Mouse (Mus musculus) kidney, postnatal 0 days (tissue): ENCODE measurements around the gene Aym1. TPM values are rescaled to one million over a fixed set of nuclear protein-coding genes. Genes with fewer than 3 reads are reported as not detected.

Source experiments
- ATAC-seq: fragments of 200-750 bp; cut with Nextera tagmentation; replicated peaks from 2 replicates; pipeline ENCODE4 v1.8.0; 2017; ENCODE audit warnings: low read depth, moderate number of reproducible peaks, moderate TSS enrichment, moderate library complexity; ENCODE audit not compliant: low FRiP score
- DNase-seq: peaks from one replicate; pipeline ENCODE4 v3.0.0-alpha.2; 2016; ENCODE audit warnings: low spot score
- H3K27ac ChIP-seq: fragments of 300-500 bp; sonication (generic); 2 replicates; pipeline ENCODE4 v1.5.1; 2014; ENCODE audit warnings: mild to moderate bottlenecking
- H3K27me3 ChIP-seq: fragments of 300-500 bp; sonication (generic); 2 replicates; pipeline ENCODE4 v1.6.1; 2014; ENCODE audit warnings: low read length, mixed read lengths; ENCODE audit not compliant: insufficient read depth
- H3K36me3 ChIP-seq: fragments of 300-500 bp; sonication (generic); 2 replicates; pipeline ENCODE4 v1.6.1; 2014; ENCODE audit warnings: low read length, mixed read lengths; ENCODE audit not compliant: insufficient read depth
- H3K4me1 ChIP-seq: fragments of 300-500 bp; sonication (generic); replicated peaks from 2 replicates; pipeline ENCODE4 v1.6.1; 2014; ENCODE audit warnings: antibody characterized with exemption, low read length, mixed read lengths; ENCODE audit not compliant: insufficient read depth
- H3K4me2 ChIP-seq: fragments of 300-500 bp; sonication (generic); 2 replicates; pipeline ENCODE4 v1.6.1; 2014; ENCODE audit warnings: mild to moderate bottlenecking, low read length, moderate library complexity, mixed read lengths
- H3K4me3 ChIP-seq: fragments of 300-500 bp; sonication (generic); replicated peaks from 2 replicates; pipeline ENCODE4 v1.5.1; 2014; ENCODE audit warnings: low read depth, low read length
- H3K9ac ChIP-seq: fragments of 300-500 bp; sonication (generic); 2 replicates; pipeline ENCODE4 v1.6.1; 2014; ENCODE audit warnings: low read depth, low read length
- H3K9me3 ChIP-seq: fragments of 300-500 bp; sonication (generic); replicated peaks from 2 replicates; pipeline ENCODE4 v1.6.1; 2016; ENCODE audit warnings: low read length, inconsistent platforms, mixed read lengths
- CTCF ChIP-seq: IDR thresholded peaks from 2 replicates; pipeline ENCODE4 v1.5.1; 2016; ENCODE audit warnings: antibody characterized with exemption, low read depth, mild to moderate bottlenecking, moderate library complexity
- WGBS: fragments of 180-500 bp; shearing (Covaris S2); extraction: QIAGEN DNeasy Blood & Tissue Kit; methylation state at CpG from one replicate; pipeline ENCODE4 v1.1.7; 2014; 5-methylcytosine and 5-hydroxymethylcytosine counted together
- microRNA-seq: library from miRNA; unstranded; fragments of <30 nt; microRNA quantifications from one replicate; pipeline ENCODE4, GENCODE M21; 2016
- polyA plus RNA-seq: library from polyadenylated mRNA; unstranded; fragments of >200 nt; fragmentation: Nextera tagmentation; extraction: Ambion mirVana; gene quantifications from 2 replicates; pipeline ENCODE4 v1.2.1, GENCODE M21; 2015

The Aym1 gene
- polyA plus RNA-seq, 1 experiment from 2014 or later, result not detected

- DNase-seq, result peak; percentile 73
- 1% methylated on average over 3 of the region's 3 CpGs for WGBS
- no peak for TF ChIP-seq CTCF
- ATAC-seq, result no peak
- no peaks in the 10 kb centered on the region for H3K36me3 ChIP-seq
- H3K4me2 ChIP-seq, result no peak overlapping the region
- no peaks in the 10 kb centered on the region for H3K9me3 ChIP-seq
- no peaks in the 10 kb centered on the region for H3K4me1 ChIP-seq
- H3K4me3 ChIP-seq, result no peak overlapping the region
- no peak overlapping the region for H3K9ac ChIP-seq
- no peak overlapping the region for H3K27ac ChIP-seq
- no peaks in the 10 kb centered on the region for H3K27me3 ChIP-seq
These were observed 50.3 kb downstream of the Aym1 start for GRCm38 (mm10) chr5:113407346-113407745.

Small RNAs within 50 kb of the gene (microRNA-seq; reads per million reads assigned to microRNA genes)
- gene Mir7229, result not detected
- not detected for gene Mir7230

Other genes starting within 250 kb of the Aym1 start
- gene 2900026A02Rik, start 136.1 kb upstream of the Aym1 start, polyA plus RNA-seq, result 4.8 and 5.0 TPM in 2 replicates
- 0.12 and 0.22 TPM in 2 replicates for gene Tmem211, start 130.4 kb upstream of the Aym1 start, polyA plus RNA-seq
- 3.4 and 3.7 TPM in 2 replicates for gene Sgsm1, start 46.5 kb upstream of the Aym1 start, polyA plus RNA-seq
- 1.7 and 2.0 TPM in 2 replicates for gene Wscd2, start 133.0 kb downstream of the Aym1 start, polyA plus RNA-seq